Mouse (Mus musculus): ENCODE measurements around the gene Mpnd.

GRCm38 (mm10) chr17:56023386-56023785 lies 17.9 kb downstream of the Mpnd start:
- no peak for TF ChIP-seq CTCF (IDR thresholded peaks at IDR 0.05; ENCODE audit: borderline replicate concordance, insufficient read depth, low read length)
- TF ChIP-seq POLR2A (IDR thresholded peaks at IDR 0.05; ENCODE audit: low read depth, low read length), result no peak
